Mouse (Mus musculus) ES-E14 (cell line): ENCODE data around the gene Gjd3.

Experiments
- HCFC1 ChIP-seq: IDR thresholded peaks from 2 replicates; pipeline ENCODE4 v1.6.1; 2012; ENCODE audit warnings: low read length, inconsistent platforms, borderline replicate concordance; ENCODE audit not compliant: insufficient read depth
- MAFK ChIP-seq: IDR thresholded peaks from 2 replicates; pipeline ENCODE4 v1.6.1; 2014; ENCODE audit warnings: mild to moderate bottlenecking, low read depth, low read length, inconsistent platforms; ENCODE audit not compliant: insufficient read depth
- ZC3H11A ChIP-seq: IDR thresholded peaks from 2 replicates; pipeline ENCODE4 v1.6.1; 2012; ENCODE audit warnings: low read depth, mild to moderate bottlenecking, inconsistent platforms, low read length, borderline replicate concordance
- ZNF384 ChIP-seq: IDR thresholded peaks from 2 replicates; pipeline ENCODE4 v1.6.1; 2012; ENCODE audit warnings: low read depth, low read length, inconsistent platforms

- TF ChIP-seq ZC3H11A, result no peak
- TF ChIP-seq HCFC1, result no peak
- no peak for TF ChIP-seq ZNF384
- TF ChIP-seq MAFK, result no peak
Observed at GRCm38 (mm10) chr11:98942923-98943641, 39.7 kb downstream of the Gjd3 start.
